Mouse (Mus musculus): ENCODE results near the gene Tmem62. TPM values are rescaled to one million over a fixed set of nuclear protein-coding genes. Genes with fewer than 3 reads are reported as not detected.

Tmem62 gene
- polyA plus RNA-seq, 1 experiment from 2014 or later = 4.7 TPM

Small RNA genes within 50 kb of the gene (microRNA-seq; reads per million reads assigned to microRNA genes)
- not detected for gene Gm44325

Other genes with a start within 250 kb of the Tmem62 start
- 5.2 and 5.3 TPM in 2 replicates for gene Cdan1, start 126.9 kb upstream of the Tmem62 start, polyA plus RNA-seq (2015; fragmentation: Nextera tagmentation; extraction: Ambion mirVana)
- gene Ttbk2, start 126.4 kb upstream of the Tmem62 start, polyA plus RNA-seq (2015; fragmentation: Nextera tagmentation; extraction: Ambion mirVana) = 2.0 and 2.4 TPM in 2 replicates
- 21.3 and 21.5 TPM in 2 replicates for gene Ubr1, start 6.3 kb upstream of the Tmem62 start, polyA plus RNA-seq (2015; fragmentation: Nextera tagmentation; extraction: Ambion mirVana)
- 37.1 and 39.1 TPM in 2 replicates for gene Ccndbp1, start 31.4 kb downstream of the Tmem62 start, polyA plus RNA-seq (2015; fragmentation: Nextera tagmentation; extraction: Ambion mirVana)
- gene Epb42, start 60.1 kb downstream of the Tmem62 start, polyA plus RNA-seq (2015; fragmentation: Nextera tagmentation; extraction: Ambion mirVana) = 6.5 and 8.0 TPM in 2 replicates
- gene Tgm5, start 108.8 kb downstream of the Tmem62 start, polyA plus RNA-seq (2015; fragmentation: Nextera tagmentation; extraction: Ambion mirVana) = 1.5 and 2.7 TPM in 2 replicates
- gene Tgm7, start 132.8 kb downstream of the Tmem62 start, polyA plus RNA-seq (2015; fragmentation: Nextera tagmentation; extraction: Ambion mirVana) = 0.14 TPM in 2 replicates
- 18.4 and 19.2 TPM in 2 replicates for gene Adal, start 163.4 kb downstream of the Tmem62 start, polyA plus RNA-seq (2015; fragmentation: Nextera tagmentation; extraction: Ambion mirVana)
- 19.2 and 20.3 TPM in 2 replicates for gene Lcmt2, start 163.6 kb downstream of the Tmem62 start, polyA plus RNA-seq (2015; fragmentation: Nextera tagmentation; extraction: Ambion mirVana)
- gene Tubgcp4, start 193.6 kb downstream of the Tmem62 start, polyA plus RNA-seq (2015; fragmentation: Nextera tagmentation; extraction: Ambion mirVana) = 47.6 and 50.3 TPM in 2 replicates
- gene Zscan29, start 194.1 kb downstream of the Tmem62 start, polyA plus RNA-seq (2015; fragmentation: Nextera tagmentation; extraction: Ambion mirVana) = 8.8 and 9.6 TPM in 2 replicates

Data from stomach, embryonic 16.5 days (tissue).